Mouse (Mus musculus): ENCODE results near the gene Dalrd3. TPM values are rescaled to one million over a fixed set of nuclear protein-coding genes. Genes with fewer than 3 reads are reported as not detected.
"Not testable (repeated sequence)": the region's sequence is repeated elsewhere in the genome, so short reads cannot be mapped to it uniquely, and the experiment has no call there.

Dalrd3 gene
- total RNA-seq, 2 experiments from 2014 or later: 10.1 to 12.3 TPM

GRCm38 (mm10) chr9:108607929-108608328 lies 38.2 kb downstream of the Dalrd3 start:
- DNase-seq; intact Hi-C loops (cut with DNase I): not testable (repeated sequence)

- DNase-seq: no peak
- intact Hi-C loops (cut with DNase I): no loop called here
Measured at GRCm38 (mm10) chr9:108608889-108609288, 39.2 kb downstream of the Dalrd3 start.

DNA sequence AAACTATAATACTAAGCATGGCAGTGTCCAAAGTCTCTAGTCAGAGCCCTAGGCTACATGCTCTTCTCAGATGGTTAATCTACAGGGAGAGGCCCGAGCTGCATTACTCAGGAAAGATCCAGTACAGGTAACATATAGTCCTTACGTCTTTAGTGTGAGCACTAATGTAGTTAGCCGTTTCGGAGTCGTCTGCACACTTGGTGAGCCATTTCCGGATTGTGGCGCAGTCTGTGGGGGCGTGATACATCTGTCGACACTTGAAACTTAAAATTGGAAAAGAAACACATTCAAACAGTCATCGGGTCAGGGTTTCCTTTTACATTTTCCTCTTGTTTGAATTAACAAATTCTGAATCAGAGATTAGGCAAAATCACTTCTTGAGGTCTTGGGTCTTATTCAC lies 41.8 kb downstream of the Dalrd3 start:
- intact Hi-C loops (cut with DNase I): no loop called here
- no peak for DNase-seq

DNA sequence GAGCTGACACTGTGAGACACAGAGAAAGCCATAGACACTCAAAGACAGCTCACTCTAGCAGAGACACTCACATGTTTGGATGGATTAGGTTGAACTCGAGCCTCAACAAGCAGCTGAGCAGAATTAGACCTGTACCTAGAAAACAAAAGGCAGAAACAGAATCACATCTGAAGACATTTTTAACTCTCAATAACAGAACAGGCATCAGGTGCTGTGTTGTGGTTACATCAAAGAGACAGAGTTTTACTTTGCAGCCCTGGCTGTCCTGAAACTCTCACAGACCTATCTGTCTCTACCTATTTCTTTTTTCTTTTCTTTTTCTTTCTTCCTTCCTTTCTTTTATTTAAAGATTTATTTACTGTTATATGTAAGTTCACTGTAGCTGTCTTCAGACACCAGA lies 47.6 kb downstream of the Dalrd3 start:
- intact Hi-C loops (cut with DNase I): no loop called here
- no peak for DNase-seq

Small RNA genes lying within 50 kb of the gene (microRNA-seq; reads per million reads assigned to microRNA genes)
- gene Gm24083 (0 reads per million in 2 experiments), gene Mir191 (0 reads per million in 2 experiments), gene Mir425 (681 to 1,017 reads per million in 2 experiments)

Other genes starting within 250 kb of the Dalrd3 start
- 10 to 100 TPM; 60.9 to 78.2 TPM for gene Gpx1, start 231.0 kb upstream of the Dalrd3 start, total RNA-seq (2021)
- 10 to 100 TPM; 61.5 to 70.3 TPM for gene Usp4, start 222.0 kb upstream of the Dalrd3 start, total RNA-seq (2021)
- gene 1700102P08Rik, start 177.1 kb upstream of the Dalrd3 start, total RNA-seq (2021): under 1 TPM; 0.32 to 0.48 TPM
- gene Ccdc36, start 141.4 kb upstream of the Dalrd3 start, total RNA-seq (2021): not detected
- not detected for gene BC048562, start 133.4 kb upstream of the Dalrd3 start, total RNA-seq (2021)
- 10 to 100 TPM; 13.3 to 20.0 TPM for gene Ccdc71, start 109.4 kb upstream of the Dalrd3 start, total RNA-seq (2021)
- gene Klhdc8b, start 108.3 kb upstream of the Dalrd3 start, total RNA-seq (2021): 1 to 10 TPM; 1.7 to 3.1 TPM
- 100 to 1,000 TPM; 118 to 129 TPM for gene Lamb2, start 90.2 kb upstream of the Dalrd3 start, total RNA-seq (2021)
- gene Usp19, start 79.3 kb upstream of the Dalrd3 start, total RNA-seq (2021): 100 to 1,000 TPM; 105 to 120 TPM
- 10 to 100 TPM; 69.7 to 81.7 TPM for gene Qars, start 62.2 kb upstream of the Dalrd3 start, total RNA-seq (2021)
- gene Qrich1, start 53.1 kb upstream of the Dalrd3 start, total RNA-seq (2021): 10 to 100 TPM; 49.3 to 51.9 TPM
- gene Impdh2, start 9.6 kb upstream of the Dalrd3 start, total RNA-seq (2021): 10 to 100 TPM; 47.6 to 58.0 TPM
- 10 to 100 TPM; 29.2 to 29.6 TPM for gene Ndufaf3, start 2.5 kb upstream of the Dalrd3 start, total RNA-seq (2021)
- 1 to 10 TPM; 4.6 to 5.6 TPM for gene Wdr6, start 8.9 kb downstream of the Dalrd3 start, total RNA-seq (2021)
- 1 to 10 TPM; 3.1 to 3.5 TPM for gene P4htm, start 27.8 kb downstream of the Dalrd3 start, total RNA-seq (2021)
- 10 to 100 TPM; 63.2 to 64.7 TPM for gene Arih2, start 79.5 kb downstream of the Dalrd3 start, total RNA-seq (2021)
- gene Slc25a20, start 92.2 kb downstream of the Dalrd3 start, total RNA-seq (2021): 10 to 100 TPM; 59.0 to 75.5 TPM
- gene Prkar2a, start 119.4 kb downstream of the Dalrd3 start, total RNA-seq (2021): 100 to 1,000 TPM; 129 to 157 TPM
- gene Ip6k2, start 213.9 kb downstream of the Dalrd3 start, total RNA-seq (2021): 10 to 100 TPM in 1 of 2 experiments, 1 to 10 TPM in 1; 9.9 to 14.5 TPM
- gene Nckipsd, start 238.5 kb downstream of the Dalrd3 start, total RNA-seq (2021): 1 to 10 TPM; 2.8 to 3.2 TPM

Data from gastrocnemius, postnatal 36 days (tissue).